Mouse (Mus musculus) C3H10T1/2 (cell line): ENCODE data around the gene Trmt13. TPM values are rescaled to one million over a fixed set of nuclear protein-coding genes. Genes with fewer than 3 reads are reported as not detected.

Experiments
- polyA plus RNA-seq, 2 experiments: library from polyadenylated mRNA; unstranded; fragments of >200 nt; fragmentation: generic; extraction: Trizol; gene quantifications; one replicate each; pipeline ENCODE4 v1.2.1; 2012; ENCODE audit warnings: missing spikeins in 2 of 2

Gene Trmt13
- 1 to 10 TPM in 1 of 2 experiments, under 1 TPM in 1; 0.22 to 2.0 TPM for polyA plus RNA-seq

GRCm38 (mm10) chr3:116614295-116614892 is at the start of gene Trmt13:
Trmt13 (minus strand) TSS chr3:116614587.

GRCm38 (mm10) chr3:116662463-116662863 is 48.1 kb upstream of the Trmt13 start, which contains the start of gene Mfsd14a:
Mfsd14a (minus strand) TSS chr3:116662677.

DNA sequence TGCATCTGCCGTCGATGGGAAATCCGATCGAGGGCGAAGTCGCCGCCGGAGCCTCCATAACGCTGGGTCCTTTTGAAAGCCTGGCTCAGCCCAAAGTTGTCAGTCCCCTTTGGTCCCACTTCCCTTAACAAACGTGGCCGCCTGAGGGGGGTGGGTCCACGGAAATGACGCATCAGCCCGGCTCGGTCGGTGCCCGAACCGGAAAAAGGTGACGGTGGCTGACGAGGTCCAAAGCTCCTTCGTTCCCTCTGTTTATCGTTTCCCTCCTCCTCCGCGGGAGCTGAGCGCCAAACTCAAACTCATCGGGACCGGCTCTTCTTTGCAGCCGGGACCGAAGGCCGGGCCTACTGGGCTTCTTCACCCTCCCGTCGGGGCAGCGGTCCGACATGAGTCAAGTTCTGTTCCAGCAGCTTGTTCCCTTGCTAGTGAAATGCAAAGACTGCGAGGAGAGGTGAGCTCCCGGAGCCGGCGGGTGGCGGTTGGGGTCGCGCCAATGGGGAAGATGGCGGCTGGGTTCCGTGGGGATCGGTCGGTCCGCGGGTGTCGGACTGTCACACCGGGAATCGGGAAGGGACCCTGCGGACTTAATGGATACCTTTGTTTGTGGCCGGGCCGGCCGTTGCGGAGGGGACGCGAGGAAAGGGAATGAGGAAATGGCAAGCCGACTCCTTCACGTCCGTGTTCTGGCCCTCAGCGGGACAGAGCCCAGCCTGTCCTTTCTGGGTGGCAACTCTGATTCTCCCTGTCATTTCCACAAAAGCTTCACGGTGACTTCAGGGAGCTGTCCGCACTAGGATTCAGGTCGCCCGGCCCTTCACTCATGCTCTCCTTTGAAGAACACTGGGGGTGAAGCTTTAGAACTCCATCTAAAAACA is 19.4 kb downstream of the Trmt13 start, which contains the start of gene Sass6:
TSS of gene Sass6 (plus strand) at position 255 of the 875 bp plus-strand sequence.

DNA sequence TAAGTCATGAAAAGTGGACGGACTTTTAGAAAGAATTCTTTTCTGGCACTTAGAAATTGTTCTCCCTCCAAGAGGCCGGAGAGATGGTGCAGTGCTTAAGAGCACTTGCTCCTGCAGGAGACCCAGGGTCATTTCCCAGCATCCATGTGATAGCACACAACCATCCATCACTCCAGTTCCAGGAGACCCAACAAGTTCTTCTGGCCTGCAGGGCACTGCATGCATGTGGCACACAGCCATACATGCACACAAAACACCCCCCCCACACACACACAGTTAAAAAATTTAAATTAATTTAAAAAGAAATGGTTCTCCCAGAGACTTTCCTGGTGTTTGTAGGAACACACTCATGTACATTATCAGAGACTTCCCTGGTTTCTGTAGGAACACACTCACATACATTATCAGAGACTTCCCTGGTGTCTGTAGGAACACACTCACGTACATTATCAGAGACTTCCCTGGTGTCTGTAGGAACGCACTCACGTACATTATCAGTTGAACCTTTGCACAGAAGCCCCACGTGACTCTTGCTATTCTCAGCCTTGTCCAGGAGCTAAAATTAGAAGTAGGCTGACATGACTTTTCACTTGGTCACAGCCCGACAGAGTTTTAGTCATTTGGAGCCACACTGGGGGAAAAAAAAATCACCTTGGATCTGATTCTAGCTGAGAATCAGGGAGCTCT is 51.8 kb downstream of the Trmt13 start, which contains the start of gene Lrrc39:
TSS of gene Lrrc39 (plus strand) at position 566 of the 687 bp plus-strand sequence.

Other genes with a start within 250 kb of the Trmt13 start
- under 1 TPM; 0.07 to 0.78 TPM for gene Cdc14a, start 190.6 kb downstream of the Trmt13 start, polyA plus RNA-seq
- 10 to 100 TPM; 22.4 to 40.6 TPM for gene Rtca, start 106.4 kb downstream of the Trmt13 start, polyA plus RNA-seq
- 1 to 10 TPM in 1 of 2 experiments, under 1 TPM in 1; 0.33 to 2.9 TPM for gene Dbt, start 101.5 kb downstream of the Trmt13 start, polyA plus RNA-seq
- under 1 TPM in 1 of 2 experiments, not detected in 1; 0.05 TPM for gene Lrrc39, start 51.6 kb downstream of the Trmt13 start, polyA plus RNA-seq
- gene Sass6, start 19.6 kb downstream of the Trmt13 start, polyA plus RNA-seq, result 1 to 10 TPM in 1 of 2 experiments, under 1 TPM in 1; 0.25 to 1.2 TPM
- gene Mfsd14a, start 48.1 kb upstream of the Trmt13 start, polyA plus RNA-seq, result 1 to 10 TPM; 1.3 to 8.1 TPM
- not detected for gene Gm43191, start 66.7 kb upstream of the Trmt13 start, polyA plus RNA-seq
- gene Slc35a3, start 98.2 kb upstream of the Trmt13 start, polyA plus RNA-seq, result 1 to 10 TPM in 1 of 2 experiments, under 1 TPM in 1; 0.27 to 2.0 TPM
- 1 to 10 TPM in 1 of 2 experiments, under 1 TPM in 1; 0.68 to 6.0 TPM for gene Agl, start 193.6 kb upstream of the Trmt13 start, polyA plus RNA-seq
- 1 to 10 TPM; 4.1 to 4.6 TPM for gene Frrs1, start 244.9 kb upstream of the Trmt13 start, polyA plus RNA-seq